Mouse (Mus musculus) intestine, embryonic 16.5 days (tissue): Measurements from ENCODE around the gene Raet1e. TPM values are rescaled to one million over a fixed set of nuclear protein-coding genes. Genes with fewer than 3 reads are reported as not detected.
"Not testable (repeated sequence)": the region's sequence is repeated elsewhere in the genome, so short reads cannot be mapped to it uniquely, and the experiment has no call there.

Source experiments
- ATAC-seq: fragments of 200-750 bp; cut with Nextera tagmentation; 2 replicates; pipeline ENCODE4 v1.8.0; 2017; ENCODE audit warnings: moderate TSS enrichment, moderate library complexity
- H3K27ac ChIP-seq: fragments of 300-500 bp; sonication (generic); 2 replicates; pipeline ENCODE4 v1.5.1; 2014; ENCODE audit warnings: mild to moderate bottlenecking, low read length
- H3K27me3 ChIP-seq: fragments of 300-500 bp; sonication (generic); replicated peaks from 2 replicates; pipeline ENCODE4 v1.6.1; 2014; ENCODE audit warnings: low read length, control low read depth, mixed read lengths; ENCODE audit not compliant: control insufficient read depth, insufficient read depth
- H3K36me3 ChIP-seq: fragments of 300-500 bp; sonication (generic); 2 replicates; pipeline ENCODE4 v1.6.1; 2014; ENCODE audit warnings: low read length, control low read depth; ENCODE audit not compliant: control insufficient read depth, insufficient read depth
- H3K4me1 ChIP-seq: fragments of 300-500 bp; sonication (generic); 2 replicates; pipeline ENCODE4 v1.6.1; 2014; ENCODE audit warnings: low read length, control low read depth, mixed read lengths; ENCODE audit not compliant: control insufficient read depth, insufficient read depth
- H3K4me2 ChIP-seq: fragments of 300-500 bp; sonication (generic); 2 replicates; pipeline ENCODE4 v1.6.1; 2014; ENCODE audit warnings: low read depth, low read length, control low read depth
- H3K4me3 ChIP-seq: fragments of 300-500 bp; sonication (generic); 2 replicates; pipeline ENCODE4 v1.5.1; 2014; ENCODE audit warnings: mild to moderate bottlenecking, low read length
- H3K9ac ChIP-seq: fragments of 300-500 bp; sonication (generic); 2 replicates; pipeline ENCODE4 v1.6.1; 2014; ENCODE audit warnings: low read depth, low read length
- H3K9me3 ChIP-seq: fragments of 300-500 bp; sonication (generic); 2 replicates; pipeline ENCODE4 v1.6.1; 2016; ENCODE audit warnings: low read length, control low read depth; ENCODE audit not compliant: control insufficient read depth
- WGBS: fragments of 180-500 bp; shearing (Covaris S2); extraction: QIAGEN DNeasy Blood & Tissue Kit; methylation state at CpG from one replicate; pipeline ENCODE4 v1.1.7; 2014; 5-methylcytosine and 5-hydroxymethylcytosine counted together
- polyA plus RNA-seq: library from polyadenylated mRNA; unstranded; fragments of >200 nt; fragmentation: Nextera tagmentation; extraction: Ambion mirVana; gene quantifications from 2 replicates; pipeline ENCODE4 v1.2.1, GENCODE M21; 2015

The Raet1e gene
- polyA plus RNA-seq, 1 experiment from 2014 or later, result 4.1 TPM

DNA sequence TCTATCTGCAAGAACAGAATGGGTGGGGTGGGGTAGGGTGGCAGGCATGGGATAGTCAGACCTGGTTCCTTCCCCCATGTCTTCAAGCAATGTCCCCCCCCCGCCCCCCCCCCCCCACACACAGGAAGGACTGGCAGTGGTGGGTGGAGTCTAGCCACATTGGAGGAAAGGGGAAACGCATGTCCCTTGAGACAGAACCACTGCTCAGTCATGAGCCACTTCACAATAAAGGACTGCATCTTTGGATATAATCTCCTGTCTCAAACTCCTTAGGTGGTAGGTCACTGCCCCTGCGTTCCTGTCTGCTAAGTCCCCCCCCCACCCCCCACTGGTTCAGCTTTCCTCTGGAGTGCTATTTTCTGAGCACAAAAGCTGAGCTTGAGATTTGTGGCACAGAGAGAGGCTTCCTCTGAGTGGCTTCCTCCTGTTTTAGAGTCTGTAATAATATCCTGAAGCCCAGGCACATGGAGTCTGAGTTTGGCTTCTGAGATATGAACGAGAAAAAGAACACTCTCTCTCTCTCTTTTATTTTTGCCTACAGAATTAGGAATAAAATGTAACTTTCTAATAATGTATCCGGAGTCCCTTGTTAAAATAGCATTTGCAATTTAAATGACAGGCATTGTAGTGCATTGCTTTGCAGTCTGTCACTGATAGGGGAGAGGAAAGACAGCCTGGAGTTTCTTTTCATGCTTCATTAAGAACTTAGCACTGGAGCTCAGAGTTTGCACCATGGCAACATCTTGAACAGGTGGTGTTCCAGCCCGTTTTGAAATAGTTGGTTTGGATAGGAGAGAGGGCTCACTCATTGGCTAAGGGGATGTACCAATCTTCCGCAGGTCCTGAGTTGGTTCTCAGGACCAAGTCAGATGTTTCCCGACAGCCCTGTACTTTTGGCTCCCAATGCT, 112.8 kb downstream of the Raet1e start:
- H3K9me3 ChIP-seq, H3K36me3 ChIP-seq, H3K4me1 ChIP-seq, H3K27me3 ChIP-seq, H3K4me2 ChIP-seq, ATAC-seq, H3K9ac ChIP-seq, H3K4me3 ChIP-seq, H3K27ac ChIP-seq: not testable (repeated sequence)
- WGBS, result 47% methylated on average over 8 of the region's 8 CpGs

DNA sequence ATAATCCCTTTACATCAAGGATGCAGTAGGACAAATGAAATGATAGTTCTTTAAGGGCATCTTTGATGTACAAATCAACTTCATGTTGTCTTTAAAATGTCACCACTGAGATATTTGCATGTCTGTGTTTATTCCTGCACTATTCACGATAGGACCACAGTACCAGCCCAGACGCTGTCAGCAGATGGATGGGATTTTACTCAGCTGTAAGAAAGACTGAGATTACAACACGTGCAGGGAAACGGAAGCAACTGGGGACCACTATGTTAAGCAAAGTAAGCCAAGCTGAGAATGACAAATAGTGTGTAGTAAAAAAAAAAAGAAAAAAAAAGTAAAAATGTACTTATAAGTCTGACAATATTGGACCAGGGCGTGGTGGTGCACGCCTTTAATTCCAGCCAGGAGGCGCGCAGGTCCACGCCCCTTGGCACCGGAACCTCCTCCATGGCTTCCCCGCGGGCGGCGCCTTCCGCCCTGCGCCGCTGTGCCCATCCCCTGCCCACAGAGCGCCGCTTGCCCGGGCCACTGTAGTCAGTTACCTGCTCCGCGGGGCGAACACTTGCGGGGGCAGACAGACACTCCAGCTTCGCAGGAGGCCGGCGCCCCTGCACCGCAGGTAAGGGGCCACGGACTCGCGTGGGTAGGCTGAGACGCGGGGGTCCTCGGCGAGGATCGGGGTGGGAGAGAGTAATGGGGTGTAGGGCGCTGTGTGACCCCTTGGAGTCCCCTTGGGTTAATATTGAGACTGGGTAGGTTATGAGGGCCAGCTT, 114.7 kb downstream of the Raet1e start:
- H3K27ac ChIP-seq, H3K27me3 ChIP-seq, H3K9me3 ChIP-seq, H3K36me3 ChIP-seq, H3K4me1 ChIP-seq: not testable (repeated sequence)
- H3K4me2 ChIP-seq, result peak overlapping the region; percentile 95
- WGBS, result under 1% methylated on average over 36 of the region's 37 CpGs
- peak overlapping the region; percentile 54 for H3K4me3 ChIP-seq
- H3K9ac ChIP-seq, result peak overlapping the region; percentile 54
- peak; percentile 70 for ATAC-seq

DNA sequence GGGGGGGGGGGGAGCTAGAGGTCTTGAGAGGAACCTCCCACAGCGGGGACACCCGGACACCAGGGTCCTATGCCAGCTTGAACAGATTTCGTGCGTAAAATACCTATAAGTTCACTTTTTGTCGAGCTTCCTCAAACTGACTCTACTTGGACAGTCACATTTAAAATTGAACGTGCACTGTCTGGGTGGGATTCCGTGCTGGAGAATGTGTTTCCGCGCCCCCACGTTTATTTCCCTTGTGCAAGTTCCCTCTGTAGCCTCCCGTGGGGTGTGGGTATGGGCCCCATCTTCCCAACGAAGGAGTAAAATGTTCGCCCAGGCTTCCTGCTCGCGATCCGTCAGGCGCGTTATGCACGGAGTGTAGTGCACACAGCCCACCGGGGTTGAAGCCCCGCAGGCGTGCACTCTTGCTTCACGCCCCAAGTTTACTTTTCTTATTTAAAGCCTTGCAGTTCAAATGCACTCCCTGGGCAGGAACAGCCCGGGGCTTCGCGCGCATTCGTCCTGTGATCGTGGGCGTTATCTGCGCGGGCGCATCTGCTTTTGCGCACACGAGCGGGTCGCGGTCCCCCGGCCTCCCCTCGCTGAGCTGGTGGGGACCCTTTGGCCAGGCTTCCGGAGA, 115.4 kb downstream of the Raet1e start:
- Histone ChIP-seq H3K4me2 (peak overlapping the region; percentile 95), H3K9ac (peak overlapping the region; percentile 54; the same call in 1 of the 2 replicates), H3K9me3 (no peaks in the 10 kb centered on the region), H3K27ac (no peak overlapping the region), H3K4me3 (peak overlapping the region; percentile 54), H3K4me1 (peaks cover 4% of the 10 kb centered on the region), H3K27me3 (peaks cover 6% of the 10 kb centered on the region; the same call in 1 of the 2 replicates), H3K36me3 (no peaks in the 10 kb centered on the region)
- WGBS, result under 1% methylated on average over 41 of the region's 41 CpGs
- no peak for ATAC-seq

DNA sequence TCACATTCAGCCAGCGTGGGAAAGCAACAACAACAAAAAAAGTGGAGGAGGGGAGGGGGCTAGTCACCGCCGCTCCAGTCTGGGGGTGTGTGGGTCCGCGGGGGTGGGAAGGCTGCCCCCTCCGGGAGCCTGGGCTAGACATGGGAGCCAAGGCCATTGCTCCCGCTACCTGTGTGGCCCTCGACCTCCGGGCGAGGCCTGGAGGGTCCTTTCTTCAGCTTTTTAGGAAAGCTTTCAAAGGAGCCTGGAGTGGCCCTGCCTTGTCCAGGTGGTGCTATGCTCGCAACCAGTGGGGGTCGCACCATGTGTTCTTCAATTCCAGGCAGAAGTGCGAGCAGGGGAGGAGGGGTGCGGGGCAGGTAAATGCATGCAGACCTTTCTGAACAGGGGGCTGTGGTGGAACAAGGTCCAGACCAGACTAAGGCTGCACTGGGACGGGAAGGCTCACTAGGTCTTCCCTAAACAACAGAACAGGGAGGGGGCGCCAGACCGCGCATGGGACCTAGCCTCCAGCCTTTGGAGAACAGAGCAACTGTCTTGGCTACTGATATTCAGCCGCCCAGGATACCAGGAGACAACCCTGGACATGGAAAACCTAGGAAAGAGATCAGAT, 116.2 kb downstream of the Raet1e start:
- Histone ChIP-seq H3K27me3 (peaks cover 6% of the 10 kb centered on the region; the same call in 1 of the 2 replicates), H3K9me3 (no peaks in the 10 kb centered on the region), H3K36me3 (no peaks in the 10 kb centered on the region), H3K4me1 (peaks cover 4% of the 10 kb centered on the region), H3K9ac (no peak overlapping the region), H3K4me2 (peak overlapping the region; percentile 95), H3K4me3 (peak overlapping the region; percentile 54), H3K27ac (no peak overlapping the region)
- 12% methylated on average over 19 of the region's 19 CpGs for WGBS
- ATAC-seq, result no peak

DNA sequence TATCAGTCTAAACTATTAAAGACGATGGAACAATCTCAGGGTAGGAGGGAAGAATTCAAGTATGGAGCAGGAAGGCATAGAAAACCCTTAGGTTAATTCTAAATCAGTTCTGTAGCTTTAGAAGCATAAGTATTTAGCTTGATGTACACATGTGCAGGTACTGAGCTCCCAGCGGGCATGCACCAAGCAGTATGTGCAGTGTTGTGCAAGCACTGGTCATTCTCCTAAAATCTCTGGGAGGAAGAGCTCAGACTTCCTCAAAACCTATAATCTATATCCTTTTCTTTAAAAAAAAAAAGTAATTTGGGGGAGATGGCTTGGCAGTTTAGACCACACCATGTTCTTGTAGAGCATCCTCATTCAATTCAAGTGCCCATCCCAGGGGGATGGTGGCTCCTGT, 120.1 kb downstream of the Raet1e start:
- 85% methylated on average over 2 of the region's 2 CpGs for WGBS
- H3K4me1 ChIP-seq, H3K9me3 ChIP-seq, H3K36me3 ChIP-seq, ATAC-seq, H3K4me3 ChIP-seq, H3K4me2 ChIP-seq, H3K27ac ChIP-seq, H3K27me3 ChIP-seq, H3K9ac ChIP-seq: not testable (repeated sequence)

DNA sequence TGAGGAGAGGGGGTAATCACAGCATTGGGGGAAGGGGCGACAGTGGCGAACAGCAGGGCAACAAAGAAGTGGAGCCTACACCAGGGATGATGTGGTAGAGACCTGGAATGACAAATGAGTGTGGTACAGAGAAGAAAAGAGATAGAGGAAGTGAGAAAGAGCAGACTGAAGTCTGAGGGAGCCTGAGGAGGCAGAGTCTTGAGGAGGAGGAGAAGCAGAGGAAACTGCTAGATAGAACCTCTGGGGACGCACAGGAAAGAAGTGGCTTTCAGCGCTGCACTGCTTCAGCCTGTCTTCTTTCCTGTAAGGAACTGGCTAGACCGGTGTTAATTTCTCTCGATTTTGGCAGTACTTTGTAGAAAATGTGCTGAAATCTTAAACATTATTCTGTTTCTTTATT, 124.4 kb downstream of the Raet1e start:
- no peak for ATAC-seq

DNA sequence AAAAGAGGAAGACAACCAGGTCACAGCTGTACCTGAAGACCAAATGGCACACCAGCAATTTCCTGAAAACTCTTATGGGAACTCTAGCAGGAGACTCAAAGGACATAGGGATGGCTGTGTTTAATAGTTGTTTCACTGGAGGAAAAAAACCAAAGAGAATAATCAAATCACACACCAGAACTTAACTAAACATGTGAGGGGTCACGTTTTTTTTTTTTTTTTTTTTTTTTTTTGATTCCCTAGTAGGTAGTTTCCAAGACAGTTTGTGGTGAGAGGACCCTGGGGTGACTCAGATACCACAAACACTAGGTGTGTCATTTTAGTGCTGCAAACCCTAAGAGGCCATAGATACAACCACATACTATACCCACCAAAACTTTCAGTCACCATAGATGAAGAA, 137.3 kb downstream of the Raet1e start:
- ATAC-seq, result no peak
- WGBS, result 48% methylated on average over 1 of the region's 1 CpGs
- Histone ChIP-seq H3K4me2 (no peak overlapping the region), H3K36me3 (no peaks in the 10 kb centered on the region), H3K4me1 (no peaks in the 10 kb centered on the region), H3K9ac (no peak overlapping the region), H3K27ac (no peak overlapping the region), H3K9me3 (no peaks in the 10 kb centered on the region), H3K4me3 (no peak overlapping the region), H3K27me3 (no peaks in the 10 kb centered on the region)

More for the DNA sequence above, 124.4 kb downstream of the Raet1e start:
- WGBS, result 51% methylated on average over 6 of the region's 6 CpGs
- H3K27me3 ChIP-seq, result no peaks in the 10 kb centered on the region
- H3K36me3 ChIP-seq, result no peaks in the 10 kb centered on the region
- no peak overlapping the region for H3K27ac ChIP-seq
- H3K4me2 ChIP-seq, result no peak overlapping the region
- H3K4me3 ChIP-seq, result no peak overlapping the region
- H3K4me1 ChIP-seq, result no peaks in the 10 kb centered on the region
- no peaks in the 10 kb centered on the region for H3K9me3 ChIP-seq
- H3K9ac ChIP-seq, result no peak overlapping the region

DNA sequence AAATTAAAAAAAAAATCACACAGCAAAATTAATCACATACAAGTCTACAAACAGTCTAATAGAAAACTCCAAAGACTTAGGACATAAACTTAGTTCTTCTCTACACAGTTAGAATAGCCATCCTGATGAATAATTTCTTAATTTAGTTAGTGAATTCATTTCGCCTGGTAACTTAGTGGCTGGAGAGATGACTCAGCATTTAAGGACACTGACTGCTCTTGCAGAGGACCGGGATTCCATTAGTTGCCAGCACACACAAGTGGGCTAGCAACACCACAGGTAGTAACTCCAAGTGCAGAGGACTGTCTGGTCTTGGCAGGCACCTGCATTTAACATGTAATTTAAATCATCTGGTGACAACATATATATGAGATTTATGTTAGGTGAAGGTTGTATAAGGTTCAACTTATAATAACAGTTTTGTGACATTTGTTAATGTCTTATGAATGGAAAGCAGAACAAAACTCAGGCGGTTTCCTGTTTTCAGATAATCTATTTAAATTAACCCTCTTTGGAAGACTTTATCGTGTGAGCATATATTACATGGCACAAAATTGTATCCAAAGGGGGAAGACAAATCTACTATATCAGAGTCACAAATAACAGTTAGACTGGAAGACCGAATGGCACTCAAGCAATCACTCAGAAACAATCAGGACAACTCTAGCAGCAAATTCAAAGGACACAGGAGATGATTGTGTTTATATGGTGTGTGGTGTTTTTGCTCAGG, 138.8 kb downstream of the Raet1e start:
- Histone ChIP-seq H3K9me3 (no peaks in the 10 kb centered on the region), H3K4me3 (no peak overlapping the region), H3K27ac (no peak overlapping the region), H3K4me1 (no peaks in the 10 kb centered on the region), H3K4me2 (no peak overlapping the region), H3K9ac (no peak overlapping the region), H3K27me3 (no peaks in the 10 kb centered on the region), H3K36me3 (no peaks in the 10 kb centered on the region)
- 74% methylated on average over 5 of the region's 5 CpGs for WGBS
- no peak for ATAC-seq
